Mouse (Mus musculus): ENCODE measurements around the gene Srpx2. TPM values are rescaled to one million over a fixed set of nuclear protein-coding genes. Genes with fewer than 3 reads are reported as not detected.
A peak's percentile ranks its signal among the peaks of the same experiment; 100 is the strongest.

The Srpx2 gene
- polyA plus RNA-seq, 1 experiment = not detected

- Histone ChIP-seq H3K4me3 (ENCODE audit: insufficient read depth, low read depth, low read length) (no peak overlapping the region), H3K4me1 (ENCODE audit: control insufficient read depth, insufficient read depth, low read length) (peaks cover 3% of the 10 kb centered on the region; the same call in 1 of the 2 replicates), H3K27ac (ENCODE audit: insufficient read depth, low read depth, low read length) (no peak overlapping the region)
- WGBS = 76% methylated on average over 5 of the region's 5 CpGs
- no peak for TF ChIP-seq POLR2A (IDR thresholded peaks at IDR 0.05; ENCODE audit: insufficient read depth, low read depth, low read length)
- no peak for TF ChIP-seq CTCF (IDR thresholded peaks at IDR 0.05; ENCODE audit: insufficient read depth, low read depth, low read length)
These were observed 18.5 kb downstream of the Srpx2 start for GRCm38 (mm10) chrX:133926760-133927159.

- peaks cover 3% of the 10 kb centered on the region; the same call in 1 of the 2 replicates for H3K4me1 ChIP-seq (ENCODE audit: control insufficient read depth, insufficient read depth, low read length)
- H3K27ac ChIP-seq (ENCODE audit: insufficient read depth, low read depth, low read length) = no peak overlapping the region
- no peak for TF ChIP-seq POLR2A (IDR thresholded peaks at IDR 0.05; ENCODE audit: insufficient read depth, low read depth, low read length)
- TF ChIP-seq CTCF (IDR thresholded peaks at IDR 0.05; ENCODE audit: insufficient read depth, low read depth, low read length) = no peak
- no peak overlapping the region for H3K4me3 ChIP-seq (ENCODE audit: insufficient read depth, low read depth, low read length)
- WGBS = 55% methylated on average over 12 of the region's 12 CpGs
These were observed 23.2 kb downstream of the Srpx2 start for GRCm38 (mm10) chrX:133931302-133932013.

- H3K27ac ChIP-seq (ENCODE audit: insufficient read depth, low read depth, low read length) = no peak overlapping the region
- H3K4me1 ChIP-seq (ENCODE audit: control insufficient read depth, insufficient read depth, low read length) = no peaks in the 10 kb centered on the region
- TF ChIP-seq CTCF (IDR thresholded peaks at IDR 0.05; ENCODE audit: insufficient read depth, low read depth, low read length) (no peak), POLR2A (IDR thresholded peaks at IDR 0.05; ENCODE audit: insufficient read depth, low read depth, low read length) (no peak)
- no peak overlapping the region for H3K4me3 ChIP-seq (ENCODE audit: insufficient read depth, low read depth, low read length)
- 87% methylated on average over 4 of the region's 4 CpGs for WGBS
These were observed 28.5 kb downstream of the Srpx2 start for GRCm38 (mm10) chrX:133936605-133937225.

- no peak overlapping the region for H3K27ac ChIP-seq (ENCODE audit: insufficient read depth, low read depth, low read length)
- TF ChIP-seq CTCF (IDR thresholded peaks at IDR 0.05; ENCODE audit: insufficient read depth, low read depth, low read length) (no peak), POLR2A (IDR thresholded peaks at IDR 0.05; ENCODE audit: insufficient read depth, low read depth, low read length) (no peak)
- WGBS = 18% methylated on average over 1 of the region's 1 CpGs
- no peaks in the 10 kb centered on the region for H3K4me1 ChIP-seq (ENCODE audit: control insufficient read depth, insufficient read depth, low read length)
- no peak overlapping the region for H3K4me3 ChIP-seq (ENCODE audit: insufficient read depth, low read depth, low read length)
These were observed 31.3 kb downstream of the Srpx2 start for GRCm38 (mm10) chrX:133939561-133939960.

- no peaks in the 10 kb centered on the region for H3K4me1 ChIP-seq (ENCODE audit: control insufficient read depth, insufficient read depth, low read length)
- TF ChIP-seq CTCF (IDR thresholded peaks at IDR 0.05; ENCODE audit: insufficient read depth, low read depth, low read length) = no peak
- TF ChIP-seq POLR2A (IDR thresholded peaks at IDR 0.05; ENCODE audit: insufficient read depth, low read depth, low read length) = no peak
These were observed 39.2 kb downstream of the Srpx2 start for GRCm38 (mm10) chrX:133947427-133947826.

GRCm38 (mm10) chrX:133954661-133955060 lies 46.4 kb downstream of the Srpx2 start:
- Histone ChIP-seq H3K27ac (ENCODE audit: insufficient read depth, low read depth, low read length) (no peak overlapping the region), H3K4me3 (ENCODE audit: insufficient read depth, low read depth, low read length) (no peak overlapping the region), H3K4me1 (ENCODE audit: control insufficient read depth, insufficient read depth, low read length) (no peaks in the 10 kb centered on the region)
- 45% methylated on average over 7 of the region's 7 CpGs for WGBS
- TF ChIP-seq CTCF (IDR thresholded peaks at IDR 0.05; ENCODE audit: insufficient read depth, low read depth, low read length) = no peak
- TF ChIP-seq POLR2A (IDR thresholded peaks at IDR 0.05; ENCODE audit: insufficient read depth, low read depth, low read length) = no peak

More at GRCm38 (mm10) chrX:133947427-133947826, 39.2 kb downstream of the Srpx2 start:
- Histone ChIP-seq H3K27ac (ENCODE audit: insufficient read depth, low read depth, low read length) (no peak overlapping the region), H3K4me3 (ENCODE audit: insufficient read depth, low read depth, low read length) (no peak overlapping the region)
- 27% methylated on average over 3 of the region's 3 CpGs for WGBS

GRCm38 (mm10) chrX:133960617-133961016 lies 52.4 kb downstream of the Srpx2 start:
- 62% methylated on average over 2 of the region's 2 CpGs for WGBS
- no peak overlapping the region for H3K4me3 ChIP-seq (ENCODE audit: insufficient read depth, low read depth, low read length)
- no peak overlapping the region for H3K27ac ChIP-seq (ENCODE audit: insufficient read depth, low read depth, low read length)
- H3K4me1 ChIP-seq (ENCODE audit: control insufficient read depth, insufficient read depth, low read length) = no peaks in the 10 kb centered on the region
- no peak for TF ChIP-seq POLR2A (IDR thresholded peaks at IDR 0.05; ENCODE audit: insufficient read depth, low read depth, low read length)

GRCm38 (mm10) chrX:133964615-133965014 lies 56.4 kb downstream of the Srpx2 start:
- WGBS = 79% methylated on average over 2 of the region's 2 CpGs
- no peak overlapping the region for H3K4me3 ChIP-seq (ENCODE audit: insufficient read depth, low read depth, low read length)
- H3K27ac ChIP-seq (ENCODE audit: insufficient read depth, low read depth, low read length) = no peak overlapping the region
- no peaks in the 10 kb centered on the region for H3K4me1 ChIP-seq (ENCODE audit: control insufficient read depth, insufficient read depth, low read length)
- TF ChIP-seq CTCF (IDR thresholded peaks at IDR 0.05; ENCODE audit: insufficient read depth, low read depth, low read length) (no peak), POLR2A (IDR thresholded peaks at IDR 0.05; ENCODE audit: insufficient read depth, low read depth, low read length) (no peak)

GRCm38 (mm10) chrX:133981231-133982002 lies 73.2 kb downstream of the Srpx2 start, which contains the start of gene Sytl4:
Gene Sytl4 (minus strand): TSS chrX:133981812.
- 13% methylated on average over 29 of the region's 29 CpGs for WGBS
- TF ChIP-seq POLR2A (IDR thresholded peaks at IDR 0.05; ENCODE audit: insufficient read depth, low read depth, low read length) (no peak), CTCF (IDR thresholded peaks at IDR 0.05; ENCODE audit: insufficient read depth, low read depth, low read length) (no peak)
- peak within 1 kb of the TSS; percentile 39 for H3K4me3 ChIP-seq (ENCODE audit: insufficient read depth, low read depth, low read length)
- peaks cover 5% of the 10 kb centered on the region; the same call in 1 of the 2 replicates for H3K4me1 ChIP-seq (ENCODE audit: control insufficient read depth, insufficient read depth, low read length)
- H3K27ac ChIP-seq (ENCODE audit: insufficient read depth, low read depth, low read length) = no peak within 1 kb of the TSS

Other genes with a start within 250 kb of the Srpx2 start
- not detected in 2 replicates for gene Pcdh19, start 219.4 kb upstream of the Srpx2 start, polyA plus RNA-seq (2012; ENCODE audit: insufficient read depth, insufficient read length, low replicate concordance, missing spikeins)
- not detected in 2 replicates for gene Tnmd, start 57.4 kb upstream of the Srpx2 start, polyA plus RNA-seq (2012; ENCODE audit: insufficient read depth, insufficient read length, low replicate concordance, missing spikeins)
- gene Tspan6, start 10.0 kb upstream of the Srpx2 start, polyA plus RNA-seq (2012; ENCODE audit: insufficient read depth, insufficient read length, low replicate concordance, missing spikeins) = not detected in 2 replicates
- not detected in 2 replicates for gene Sytl4, start 73.4 kb downstream of the Srpx2 start, polyA plus RNA-seq (2012; ENCODE audit: insufficient read depth, insufficient read length, low replicate concordance, missing spikeins)
- not detected in 2 replicates for gene Cstf2, start 150.8 kb downstream of the Srpx2 start, polyA plus RNA-seq (2012; ENCODE audit: insufficient read depth, insufficient read length, low replicate concordance, missing spikeins)

All from olfactory bulb, adult 2 months (tissue).